Mouse (Mus musculus): ENCODE measurements around the gene Rarg.

The Rarg gene

DNA sequence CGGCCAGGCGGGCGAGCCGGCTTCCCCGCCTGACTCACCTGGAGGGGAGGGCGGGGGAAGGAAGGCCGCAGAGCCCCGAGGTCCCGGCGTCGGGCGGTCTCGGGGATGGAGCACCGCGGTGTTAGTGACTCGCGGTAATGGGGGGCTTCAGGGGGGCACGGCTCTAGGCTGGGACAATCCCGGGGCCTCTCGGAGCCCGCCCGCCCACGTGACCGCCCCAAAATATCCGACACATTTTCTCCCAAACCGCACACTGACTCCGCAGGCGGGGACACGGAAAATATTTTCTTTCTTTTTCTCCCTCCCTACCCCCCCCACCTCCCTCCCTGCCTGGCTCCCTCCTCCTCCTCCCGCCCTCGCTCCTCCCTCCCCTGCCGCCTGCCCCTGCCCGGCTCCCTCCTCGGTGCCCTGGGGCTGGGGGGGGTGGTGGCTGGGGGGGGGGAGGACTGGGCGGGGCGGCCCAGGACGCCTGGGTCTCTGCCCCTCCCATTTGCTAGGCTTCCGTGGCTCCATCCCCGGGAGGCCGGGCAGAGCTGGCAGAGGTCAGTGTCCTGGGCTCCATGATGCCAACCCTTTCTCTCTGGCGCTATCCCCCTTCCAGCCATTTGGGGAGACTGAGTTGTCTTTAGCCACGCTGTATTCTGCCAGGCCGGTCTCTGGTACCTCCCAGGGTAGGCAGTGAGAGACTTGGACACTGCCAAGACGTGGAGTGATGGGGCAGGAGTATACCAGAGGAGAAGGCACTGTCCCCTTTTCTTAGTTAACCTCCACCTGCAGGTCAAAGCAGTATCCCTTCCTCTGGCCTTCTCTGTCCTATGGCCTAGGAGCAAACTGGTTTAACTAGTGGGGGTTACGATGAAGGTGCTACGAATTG lies at the start of gene Rarg:
TSS of gene Rarg (minus strand) at position 316 of the 874 bp plus-strand sequence.
- no peak for DNase-seq

GRCm38 (mm10) chr15:102302542-102302941 lies 45.2 kb upstream of the Rarg start:
- DNase-seq, result no peak

GRCm38 (mm10) chr15:102296368-102297006 lies 39.2 kb upstream of the Rarg start:
- no peak for DNase-seq

DNA sequence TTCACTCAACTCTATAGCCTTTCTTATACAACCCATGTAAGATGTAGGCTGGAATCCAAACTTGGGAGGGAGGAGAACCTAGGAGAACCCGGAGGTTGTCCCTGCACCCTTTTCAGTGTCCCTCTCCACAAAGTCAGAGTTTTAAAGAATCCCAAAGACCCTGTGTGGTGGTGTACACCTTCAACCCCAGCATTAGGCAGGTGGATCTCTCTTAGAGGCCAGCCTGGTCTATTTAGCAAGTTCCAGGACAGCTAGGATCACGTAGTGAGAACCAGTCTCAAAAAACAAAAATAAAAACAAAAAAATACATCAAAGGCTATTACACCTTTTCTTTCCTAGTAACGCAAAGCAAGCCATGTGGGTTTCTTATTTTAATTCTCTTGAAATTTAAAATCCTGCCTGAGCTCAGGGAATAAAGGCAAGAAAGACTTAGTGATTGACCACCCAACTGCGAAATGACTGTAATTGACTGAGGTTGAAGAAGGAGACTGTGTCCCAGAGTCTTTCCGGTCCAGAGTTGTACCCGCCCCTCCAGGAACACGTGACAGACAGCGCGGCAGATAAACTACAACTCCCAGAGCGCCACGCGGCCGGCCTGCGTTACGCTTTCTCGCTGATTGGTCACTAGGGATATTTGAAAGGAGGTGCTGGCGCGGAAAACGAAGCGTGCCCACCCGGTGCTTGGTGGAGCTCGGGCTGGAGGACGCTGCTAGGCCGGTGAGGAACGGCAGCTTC lies 38.5 kb upstream of the Rarg start, which contains the start of gene Espl1:
TSS of gene Espl1 (plus strand) at position 634 of the 735 bp plus-strand sequence.
- DNase-seq, result peak; percentile 92 to 95

DNA sequence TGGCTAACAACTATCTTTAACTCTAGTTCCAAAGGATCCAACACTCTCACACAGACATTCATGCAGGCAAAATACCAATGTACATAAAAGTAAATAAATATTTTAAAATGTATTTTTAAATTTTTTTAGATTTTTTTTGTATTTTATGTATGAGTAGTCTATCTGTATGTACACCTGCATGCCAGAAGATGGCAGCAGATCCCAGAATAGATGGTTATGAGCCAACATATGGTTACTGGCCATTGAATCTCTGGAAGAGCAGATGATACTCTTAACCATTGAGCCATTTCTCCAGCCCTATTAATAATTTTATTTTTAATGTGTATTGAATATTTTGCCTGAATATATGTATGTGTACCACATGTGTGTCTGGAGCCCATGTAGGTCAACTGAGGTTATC lies 30.1 kb upstream of the Rarg start:
- DNase-seq, result peak; percentile 26 to 27

DNA sequence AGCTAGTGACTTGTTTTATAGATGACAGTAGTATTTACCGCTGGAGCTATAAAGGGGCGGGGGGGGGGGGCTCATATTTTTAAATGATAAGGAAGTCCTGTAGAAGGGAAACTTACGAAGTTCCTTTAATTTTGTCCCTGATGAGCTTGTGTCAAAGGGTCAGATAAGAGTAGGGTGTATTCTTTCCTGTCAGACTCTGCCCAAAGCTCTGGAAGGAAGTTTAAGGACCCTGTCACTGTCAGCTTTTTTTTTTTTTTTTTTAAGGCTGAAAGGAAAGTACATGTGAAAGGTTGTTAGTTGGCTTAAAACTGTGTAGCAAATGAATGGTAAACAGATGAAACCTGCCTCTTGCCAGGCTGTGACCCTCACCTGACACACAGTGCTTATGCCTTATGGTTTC lies 26.3 kb upstream of the Rarg start:
- DNase-seq, result no peak

DNA sequence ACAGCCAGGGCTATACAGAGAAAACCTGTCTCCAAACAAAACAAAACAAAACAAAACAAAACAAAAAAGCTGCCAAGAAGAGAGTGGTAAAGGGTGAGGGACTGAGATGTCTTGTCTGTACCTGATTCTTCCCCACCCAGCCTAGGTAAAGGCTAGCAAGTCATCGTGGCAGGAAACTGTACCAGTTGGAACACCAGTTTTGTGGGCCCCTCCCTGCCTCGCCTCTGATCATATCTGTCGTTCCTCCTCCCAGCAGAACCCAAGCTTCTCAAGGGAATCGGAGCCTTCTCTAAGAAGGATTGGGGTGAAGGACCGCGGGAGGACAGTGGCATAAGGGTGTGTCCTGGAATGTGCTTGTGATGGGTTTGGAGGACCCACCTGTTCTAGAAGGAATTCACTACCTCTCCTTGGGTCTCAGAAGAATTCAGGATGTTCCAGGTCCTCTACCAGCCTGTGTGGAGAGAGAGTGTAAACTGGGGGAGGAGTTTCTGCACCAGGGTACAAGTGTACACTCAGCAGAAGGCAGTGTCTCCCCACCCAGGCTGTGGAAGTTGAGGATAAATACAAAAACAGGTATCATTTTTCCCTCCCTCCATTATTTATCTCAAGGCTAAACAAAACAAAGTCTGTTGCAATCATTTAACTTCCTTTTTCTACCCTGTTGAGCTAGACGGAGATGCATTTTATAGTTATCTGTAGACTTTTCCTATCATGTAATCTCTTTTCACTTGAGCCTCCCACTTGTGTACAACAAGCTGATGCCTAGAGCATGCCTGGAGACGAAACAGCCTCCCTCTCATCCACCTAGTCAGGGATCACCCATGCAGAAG lies 25.4 kb upstream of the Rarg start:
- DNase-seq, result no peak

DNA sequence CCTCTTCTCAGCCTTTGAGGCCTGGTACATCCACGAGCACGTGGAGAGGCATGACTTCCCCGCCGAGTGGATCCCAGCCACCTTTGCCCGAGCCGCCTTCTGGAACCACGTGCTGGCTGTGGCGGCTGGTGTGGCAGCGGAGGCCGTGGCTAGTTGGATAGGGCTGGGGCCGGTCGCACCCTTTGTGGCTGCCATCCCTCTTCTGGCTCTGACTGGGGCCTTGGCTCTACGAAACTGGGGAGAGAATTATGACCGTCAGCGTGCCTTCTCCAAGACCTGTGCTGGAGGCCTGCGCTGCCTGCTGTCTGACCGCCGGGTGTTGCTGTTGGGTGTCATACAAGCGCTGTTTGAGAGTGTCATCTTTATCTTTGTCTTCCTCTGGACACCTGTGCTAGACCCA lies 23.3 kb upstream of the Rarg start:
- DNase-seq, result no peak

DNA sequence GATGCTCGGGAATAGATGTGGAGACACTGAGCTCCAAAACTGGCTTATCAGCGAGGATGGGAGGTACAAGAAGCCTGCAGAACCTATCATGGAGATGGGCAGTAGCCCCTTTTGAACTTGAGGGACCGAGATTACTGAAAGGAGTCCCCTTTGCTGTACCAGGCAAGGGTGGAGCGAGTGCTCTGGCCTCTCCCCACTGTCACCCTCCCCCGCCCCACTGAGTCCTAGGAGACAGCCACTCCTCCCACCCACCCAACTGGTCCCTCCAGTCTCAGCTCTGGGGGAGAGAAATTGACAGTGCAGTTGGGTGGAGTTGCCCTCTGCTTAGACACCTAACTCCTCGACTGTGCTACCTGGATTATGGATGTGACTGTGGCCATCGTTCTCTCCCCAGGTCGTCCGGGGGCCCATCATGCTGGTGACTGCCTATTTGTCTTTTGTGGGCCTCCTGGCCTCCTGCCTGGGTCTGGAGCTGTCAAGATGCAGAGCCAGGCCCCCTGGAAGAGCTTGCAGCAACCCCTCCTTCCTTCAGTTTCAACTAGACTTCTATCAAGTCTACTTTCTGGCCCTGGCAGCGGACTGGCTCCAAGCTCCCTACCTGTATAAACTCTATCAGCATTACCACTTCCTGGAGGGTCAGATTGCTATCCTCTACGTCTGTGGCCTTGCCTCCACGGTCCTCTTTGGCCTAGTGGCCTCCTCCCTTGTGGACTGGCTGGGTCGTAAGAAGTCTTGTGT lies 22.6 kb upstream of the Rarg start:
- DNase-seq, result no peak

GRCm38 (mm10) chr15:102279092-102279782 lies 21.9 kb upstream of the Rarg start, which contains the start of gene Mfsd5:
Mfsd5 (plus strand) TSS chr15:102279454.
- DNase-seq, result peak; percentile 75 to 78

- no peak for DNase-seq
These were observed 21.4 kb upstream of the Rarg start for GRCm38 (mm10) chr15:102278726-102279091.

DNA sequence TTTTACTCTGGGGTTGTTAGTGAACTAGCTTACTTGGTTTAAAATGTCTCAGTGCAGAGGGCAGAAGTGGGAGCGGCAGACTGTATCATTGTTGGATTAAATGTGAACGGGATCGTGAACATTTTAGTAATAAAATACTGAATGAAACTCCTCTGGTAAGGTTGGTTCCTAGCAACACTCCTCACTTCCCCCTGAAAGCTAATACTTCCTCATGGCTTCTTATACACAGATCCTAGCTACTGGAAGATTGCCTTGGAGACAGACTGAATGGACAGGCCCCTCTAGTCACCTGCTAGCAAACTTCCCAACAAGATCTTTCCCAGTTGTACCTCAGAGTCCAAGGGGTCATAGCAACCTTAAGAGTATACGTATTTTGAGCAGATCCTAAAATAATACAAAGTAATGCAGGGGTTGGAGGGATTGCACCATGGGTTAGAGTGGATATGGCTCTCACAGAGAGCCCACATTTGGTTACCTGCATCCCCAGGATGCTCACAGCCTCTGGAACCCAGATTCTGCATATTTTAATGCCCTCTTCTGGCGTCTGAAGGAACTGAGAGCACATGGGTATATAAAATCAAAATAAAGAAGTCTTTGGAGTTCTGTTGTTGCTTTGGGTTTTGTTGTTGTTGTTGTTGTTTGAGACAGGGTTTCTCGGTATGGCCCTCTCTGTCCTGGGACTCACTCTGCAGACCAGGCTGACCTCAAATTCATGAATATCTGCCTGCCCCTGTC lies 16.8 kb upstream of the Rarg start:
- DNase-seq, result no peak

GRCm38 (mm10) chr15:102271441-102271840 lies 14.1 kb upstream of the Rarg start:
- DNase-seq, result no peak

DNA sequence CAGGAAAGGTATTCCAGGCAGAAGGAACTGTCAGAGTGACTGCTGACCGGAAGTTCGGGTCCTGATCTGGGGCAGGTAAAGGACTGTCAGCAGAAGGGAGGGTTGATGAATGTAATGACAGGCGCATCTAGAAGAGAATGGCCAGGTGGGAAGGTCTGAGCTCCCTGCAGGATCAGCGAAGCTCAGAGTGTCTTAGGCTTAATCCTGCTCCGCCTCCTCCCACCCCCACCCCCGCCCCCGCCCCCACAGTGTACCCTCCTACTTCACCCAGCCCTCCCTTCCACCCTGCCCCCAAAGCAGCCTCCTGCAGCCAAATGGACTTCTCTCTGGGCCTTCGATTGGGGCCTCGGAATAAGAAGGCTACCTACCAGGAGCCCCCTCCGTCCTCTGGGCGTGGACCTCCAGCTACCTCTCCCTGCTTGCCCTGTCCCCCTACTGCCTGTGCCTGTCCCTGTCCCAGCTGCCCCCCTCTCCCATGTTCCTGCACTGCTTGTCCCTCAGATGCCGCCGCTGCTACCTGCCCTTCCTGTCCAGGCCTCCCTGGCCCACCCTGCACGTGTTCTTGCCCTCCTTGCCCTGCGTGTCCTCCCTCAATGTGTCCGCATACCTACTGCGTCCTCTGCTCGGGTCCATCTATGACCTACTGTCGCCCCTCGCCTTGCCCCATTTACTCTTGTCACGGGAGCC lies 13.1 kb upstream of the Rarg start, which contains the start of gene Gm9918:
TSS of gene Gm9918 (plus strand) at position 290 of the 687 bp plus-strand sequence.
- no peak for DNase-seq

DNA sequence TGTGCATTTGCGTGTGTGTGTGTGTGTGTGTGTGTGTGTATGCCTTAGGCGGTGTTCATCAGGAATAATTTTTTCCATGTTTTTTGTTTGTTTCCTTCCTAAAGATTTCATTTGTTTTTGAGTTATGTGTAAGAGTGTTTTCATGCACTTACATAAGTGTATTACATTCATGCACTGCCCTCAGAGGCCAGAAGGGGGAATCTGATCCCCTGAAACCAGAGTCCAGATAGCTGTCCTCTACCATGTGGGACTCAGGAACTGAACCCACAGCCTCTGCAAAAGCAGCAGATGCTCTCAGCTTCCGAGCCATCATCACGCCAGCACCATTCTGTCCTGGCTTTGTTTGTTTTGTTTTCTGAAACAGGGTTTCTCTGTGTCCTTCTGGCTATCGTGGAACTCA lies 8.2 kb upstream of the Rarg start:
- no peak for DNase-seq

DNA sequence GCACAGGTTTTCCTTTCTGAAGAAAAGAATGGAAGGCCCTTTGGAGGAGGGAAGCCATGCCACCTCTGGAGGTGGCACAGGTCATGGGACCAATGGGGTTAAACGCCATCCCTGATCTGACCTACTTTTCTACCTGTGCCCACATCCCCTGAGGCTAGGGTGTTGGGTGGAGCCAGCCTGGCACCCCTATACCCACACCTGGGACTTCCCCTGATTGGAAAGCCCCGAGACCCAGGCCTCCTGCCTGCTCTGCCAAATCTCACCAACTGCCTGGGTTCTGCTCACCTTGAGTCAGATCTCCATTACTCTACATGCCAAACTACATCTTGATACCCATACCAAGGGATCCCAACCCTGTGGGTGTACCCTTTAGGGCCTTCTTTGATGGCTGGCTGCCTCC lies 5.7 kb upstream of the Rarg start:
- DNase-seq, result no peak

- DNase-seq, result no peak
These were observed 5.3 kb upstream of the Rarg start for GRCm38 (mm10) chr15:102262582-102262981.

- DNase-seq, result no peak
These were observed 1.4 kb upstream of the Rarg start for GRCm38 (mm10) chr15:102258581-102259253.

DNA sequence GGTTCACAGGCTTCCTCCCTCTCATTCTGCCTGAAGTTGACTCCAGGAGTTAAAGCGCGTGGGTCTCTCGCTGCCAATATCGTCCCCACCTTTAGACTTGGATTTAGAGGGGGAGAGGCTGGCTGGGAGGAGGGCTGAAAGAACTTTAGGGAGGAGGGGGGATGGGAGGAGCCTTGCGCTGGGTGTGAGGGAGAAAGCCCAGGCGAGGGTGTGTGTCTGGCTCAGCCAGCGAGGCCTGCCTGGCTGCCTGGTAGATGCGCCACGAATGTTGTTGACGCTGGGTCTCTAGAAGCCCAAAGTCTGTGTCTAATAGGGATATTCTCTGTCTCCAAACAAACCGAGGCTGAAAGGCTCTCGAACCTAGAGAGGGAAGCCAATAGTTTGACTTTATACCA lies 756 bp upstream of the Rarg start:
- no peak for DNase-seq

Data from kidney, adult 8-10 months (tissue).